15 mouse cellular contexts compared by ENCODE assay signal in the genomic region with DNA sequence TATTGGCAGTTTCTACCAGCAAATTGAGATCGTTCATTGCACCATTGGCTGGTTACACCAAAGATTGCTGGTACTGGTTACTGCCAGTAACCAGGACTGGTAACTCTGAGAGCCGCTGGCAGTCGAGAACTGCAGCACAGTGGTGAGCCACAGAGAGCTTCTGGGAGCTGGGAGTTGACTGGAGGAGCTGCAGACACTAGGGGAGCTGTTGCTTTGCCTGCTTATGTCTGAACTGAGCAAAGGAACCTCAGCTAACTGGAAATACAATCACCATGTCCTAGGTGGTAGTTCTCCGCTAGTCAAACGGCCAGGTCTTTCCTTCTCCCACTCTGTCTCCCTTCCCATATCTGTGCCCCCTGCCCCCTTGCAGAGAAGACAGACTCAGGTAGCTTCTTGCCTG. TPM values are rescaled to one million over a fixed set of nuclear protein-coding genes. Genes with fewer than 3 reads are reported as not detected.
DNase-seq lines count a peak whose midpoint lies in the region; ATAC-seq and TF ChIP-seq lines count a peak whose summit lies in the region.
"Had no signal": no experiment of that assay in that cellular context is flagged by ENCODE, and none has a peak within 500 bp of the region (broad histone marks: within the 10 kb centered on the region; RNA-seq: fewer than 3 reads in every experiment).

No protein-coding gene starts in this region.

- peak; percentile 24 for DNase-seq in hindbrain, postnatal 0 days (ENCODE audit: low spot score)
- no peak for DNase-seq in hindbrain, embryonic 11.5 days (ENCODE audit: low spot score)
- DNase-seq in lung, postnatal 0 days (ENCODE audit: low spot score), result no peak
- DNase-seq in lung, postnatal 25 days (ENCODE audit: low spot score), result no peak
- DNase-seq in MEL (ENCODE audit: low read depth, low spot score), result peak; percentile 14
- no peak for DNase-seq in gastrocnemius, postnatal 4 days (ENCODE audit: low spot score in 2 of 2)
- DNase-seq: adrenal gland, postnatal 25 days; cerebellum, adult 18-20 months; layer of hippocampus, postnatal 36 days had no signal

- no peaks in the 10 kb centered on the region for H3K36me3 ChIP-seq in hindbrain, postnatal 0 days (ENCODE audit: insufficient read depth, low read length)
- no peaks in the 10 kb centered on the region for H3K36me3 ChIP-seq in hindbrain, embryonic 11.5 days (ENCODE audit: control insufficient read depth, insufficient read depth, low read length)
- H3K36me3 ChIP-seq in lung, postnatal 0 days (ENCODE audit: insufficient read depth, low read length), result no peaks in the 10 kb centered on the region
- H3K36me3 ChIP-seq in MEL (ENCODE audit: control insufficient read depth in 1 of 2, insufficient read depth in 2 of 2, low read length in 2 of 2), result no peaks in the 10 kb centered on the region
- H3K36me3 ChIP-seq: limb, embryonic 15.5 days had no signal

- TF ChIP-seq CTCF in hindbrain, postnatal 0 days (IDR thresholded peaks at IDR 0.05; ENCODE audit: low read depth), result peak; percentile 65
- TF ChIP-seq CTCF in lung, postnatal 0 days (IDR thresholded peaks at IDR 0.05), result peak; percentile 59
- TF ChIP-seq CTCF in MEL (IDR thresholded peaks at IDR 0.05 in 2 of 3, conservative IDR thresholded peaks at IDR 0.05 in 1 of 3; ENCODE audit: control insufficient read depth in 1 of 3, insufficient read depth in 1 of 3, low read depth in 2 of 3, low read length in 3 of 3, poor library complexity in 1 of 3, severe bottlenecking in 1 of 3), result peak; percentile 19 to 35 (median 26); a peak in 2 of 6 replicates

- peak; percentile 0; the same call in 1 of the 2 replicates for TF ChIP-seq RAD21 in MEL (IDR thresholded peaks at IDR 0.05; ENCODE audit: low read depth, low read length)

- ATAC-seq in hindbrain, postnatal 0 days, result no peak
- ATAC-seq in hindbrain, embryonic 11.5 days (ENCODE audit: low FRiP score), result no peak
- no peak for ATAC-seq in lung, postnatal 0 days
- ATAC-seq in megakaryocyte progenitor cell, adult 5-6 weeks (replicated peaks; ENCODE audit: poor library complexity), result peak; percentile 29; the same call in 1 of the 2 replicates
- ATAC-seq: inflammation-experienced regulatory T-cells, adult 6 months had no signal

- no peaks in the 10 kb centered on the region for H3K4me1 ChIP-seq in hindbrain, postnatal 0 days (ENCODE audit: insufficient read depth, low read length)
- no peaks in the 10 kb centered on the region for H3K4me1 ChIP-seq in hindbrain, embryonic 11.5 days (replicated peaks; ENCODE audit: control insufficient read depth, insufficient read depth, low read length)
- H3K4me1 ChIP-seq in lung, postnatal 0 days (ENCODE audit: insufficient read depth, low read depth, low read length), result no peaks in the 10 kb centered on the region
- H3K4me1 ChIP-seq in MEL (ENCODE audit: control insufficient read depth in 1 of 2, insufficient read depth in 2 of 2, low read length in 2 of 2), result no peaks in the 10 kb centered on the region
- H3K4me1 ChIP-seq: limb, embryonic 15.5 days; megakaryocyte, embryonic 14.5 days had no signal

- no peak for TF ChIP-seq POLR2A in MEL (IDR thresholded peaks at IDR 0.05; ENCODE audit: control insufficient read depth in 1 of 2, insufficient read depth in 1 of 2, low read depth in 1 of 2, low read length in 2 of 2, poor library complexity in 1 of 2)

- no peaks in the 10 kb centered on the region for H3K27me3 ChIP-seq in hindbrain, postnatal 0 days (ENCODE audit: insufficient read depth, low read length)
- H3K27me3 ChIP-seq in hindbrain, embryonic 11.5 days (ENCODE audit: control insufficient read depth, insufficient read depth, low read length), result no peaks in the 10 kb centered on the region
- H3K27me3 ChIP-seq in lung, postnatal 0 days (replicated peaks; ENCODE audit: insufficient read depth, low read length), result no peaks in the 10 kb centered on the region
- peaks cover 26 to 31% of the 10 kb centered on the region in 2 experiments for H3K27me3 ChIP-seq in MEL (ENCODE audit: control insufficient read depth in 1 of 2, insufficient read depth in 2 of 2, low read length in 2 of 2)
- H3K27me3 ChIP-seq: limb, embryonic 15.5 days had no signal

- no peak overlapping the region for H3K4me3 ChIP-seq in hindbrain, postnatal 0 days (ENCODE audit: low read length)
- H3K4me3 ChIP-seq in hindbrain, embryonic 11.5 days (ENCODE audit: low read depth, low read length), result no peak overlapping the region
- H3K4me3 ChIP-seq in lung, postnatal 0 days (ENCODE audit: low read depth, low read length), result no peak overlapping the region
- no peak overlapping the region for H3K4me3 ChIP-seq in MEL (ENCODE audit: control insufficient read depth in 1 of 2, insufficient read depth in 1 of 2, low read depth in 2 of 2, low read length in 2 of 2)
- H3K4me3 ChIP-seq: limb, embryonic 15.5 days; megakaryocyte, embryonic 14.5 days had no signal

- H3K4me2 ChIP-seq in hindbrain, postnatal 0 days (ENCODE audit: low read depth, low read length), result no peak overlapping the region
- H3K4me2 ChIP-seq in hindbrain, embryonic 11.5 days (replicated peaks; ENCODE audit: low read depth, low read length), result no peak overlapping the region
- no peak overlapping the region for H3K4me2 ChIP-seq in lung, postnatal 0 days (replicated peaks; ENCODE audit: low read depth, low read length)
- H3K4me2 ChIP-seq: heart, embryonic 11.5 days; limb, embryonic 15.5 days had no signal

- no peaks in the 10 kb centered on the region for H3K9me3 ChIP-seq in hindbrain, postnatal 0 days (ENCODE audit: low read length)
- H3K9me3 ChIP-seq in hindbrain, embryonic 11.5 days (ENCODE audit: control insufficient read depth, low read length), result no peaks in the 10 kb centered on the region
- H3K9me3 ChIP-seq in lung, postnatal 0 days (ENCODE audit: low read length), result no peaks in the 10 kb centered on the region
- H3K9me3 ChIP-seq in MEL (replicated peaks; ENCODE audit: insufficient read depth, low read length), result no peaks in the 10 kb centered on the region
- H3K9me3 ChIP-seq: limb, embryonic 15.5 days; megakaryocyte, embryonic 14.5 days had no signal

- H3K9ac ChIP-seq in hindbrain, postnatal 0 days (replicated peaks; ENCODE audit: low read length), result no peak overlapping the region
- no peak overlapping the region for H3K9ac ChIP-seq in hindbrain, embryonic 11.5 days (ENCODE audit: low read depth, low read length)
- no peak overlapping the region for H3K9ac ChIP-seq in lung, postnatal 0 days (replicated peaks; ENCODE audit: low read depth)
- H3K9ac ChIP-seq in MEL (ENCODE audit: control insufficient read depth, low read depth, low read length, poor library complexity, severe bottlenecking), result no peak overlapping the region
- H3K9ac ChIP-seq: limb, embryonic 15.5 days had no signal

- no peak for TF ChIP-seq EP300 in lung, postnatal 0 days (IDR thresholded peaks at IDR 0.05)
- no peak for TF ChIP-seq EP300 in MEL (IDR thresholded peaks at IDR 0.05; ENCODE audit: low read depth in 1 of 2, low read length in 2 of 2)

- no peaks in the 10 kb centered on the region for H3K79me2 ChIP-seq in MEL (ENCODE audit: control insufficient read depth, insufficient read depth, low read length, poor library complexity)

- no peak overlapping the region for H3K27ac ChIP-seq in hindbrain, postnatal 0 days
- H3K27ac ChIP-seq in hindbrain, embryonic 11.5 days (ENCODE audit: low read depth, low read length), result no peak overlapping the region
- no peak overlapping the region for H3K27ac ChIP-seq in lung, postnatal 0 days (ENCODE audit: low read length)
- no peak overlapping the region for H3K27ac ChIP-seq in MEL (ENCODE audit: control insufficient read depth, low read depth, low read length)
- H3K27ac ChIP-seq: limb, embryonic 15.5 days had no signal

- WGBS in hindbrain, postnatal 0 days, result 62% methylated on average over 5 of the region's 5 CpGs
- 63% methylated on average over 5 of the region's 5 CpGs for WGBS in hindbrain, embryonic 11.5 days
- 72% methylated on average over 5 of the region's 5 CpGs for WGBS in lung, postnatal 0 days

TF ChIP-seq in MEL, 35 proteins besides CTCF, POLR2A, EP300 and RAD21 (continues in another document):
- no peak for TF ChIP-seq NELFE (IDR thresholded peaks at IDR 0.05; ENCODE audit: low read depth, low read length)
- no peak for TF ChIP-seq BHLHE40 (IDR thresholded peaks at IDR 0.05; ENCODE audit: borderline replicate concordance, low read depth, low read length)
- no peak for TF ChIP-seq UBTF (IDR thresholded peaks at IDR 0.05; ENCODE audit: borderline replicate concordance, insufficient read depth, low read depth, low read length)
- TF ChIP-seq MYC (IDR thresholded peaks at IDR 0.05; ENCODE audit: low read depth, low read length), result no peak
- TF ChIP-seq GATA1 (IDR thresholded peaks at IDR 0.05; ENCODE audit: low read depth, low read length), result no peak
- no peak for TF ChIP-seq NRF1 (IDR thresholded peaks at IDR 0.05; ENCODE audit: insufficient read depth, low read depth, low read length, poor library complexity, severe bottlenecking)
- no peak for TF ChIP-seq USF2 (IDR thresholded peaks at IDR 0.05; ENCODE audit: borderline replicate concordance in 1 of 2, insufficient read depth in 1 of 2, low read depth in 1 of 2, low read length in 2 of 2)

RNA-seq across cellular contexts. Expression of gene Otof, which starts 19.5 kb away (rescaled TPM):
- total RNA-seq in hindbrain, postnatal 0 days (2014; rRNA removed), result 12.2 and 13.0 TPM in 2 replicates
- polyA plus RNA-seq in hindbrain, postnatal 0 days (2015; fragmentation: Nextera tagmentation; extraction: Ambion mirVana), result 5.5 and 7.1 TPM in 2 replicates
- polyA plus RNA-seq in hindbrain, embryonic 11.5 days (2014; fragmentation: Nextera tagmentation; extraction: Ambion mirVana), result 0.12 and 0.17 TPM in 2 replicates
- polyA plus RNA-seq in lung, postnatal 0 days (2015; fragmentation: Nextera tagmentation; extraction: Ambion mirVana), result 0.10 and 0.12 TPM in 2 replicates
- not detected in 2 replicates for total RNA-seq in MEL (2012; rRNA removed)
- polyA plus RNA-seq in MEL (2012; ENCODE audit: insufficient read depth in 1 of 2, insufficient read length in 2 of 2, low read depth in 1 of 2, low replicate concordance in 2 of 2, missing spikeins in 1 of 2), result under 1 TPM in 1 of 2 experiments, not detected in 1; 0.01 TPM
- not detected in 2 replicates for total RNA-seq in megakaryocyte progenitor cell, adult 5-6 weeks (2015)
- total RNA-seq in megakaryocyte progenitor cell, adult 5-6 weeks (2017), result 0.08 TPM in 1 of 2 replicates, not detected in the other
- total RNA-seq in gastrocnemius, postnatal 4 days (2021), result 1 to 10 TPM; 1.2 to 1.7 TPM
- polyA plus RNA-seq: inflammation-experienced regulatory T-cells, adult 6 months had no signal

RNA-seq across cellular contexts. Expression of gene 1700001C02Rik, which starts 23.7 kb away (rescaled TPM):
- total RNA-seq in hindbrain, postnatal 0 days (2014; rRNA removed), result 0.72 TPM in 1 of 2 replicates, not detected in the other
- polyA plus RNA-seq in hindbrain, postnatal 0 days (2015; fragmentation: Nextera tagmentation; extraction: Ambion mirVana), result 3.4 and 4.0 TPM in 2 replicates
- 0.28 and 1.1 TPM in 2 replicates for polyA plus RNA-seq in hindbrain, embryonic 11.5 days (2014; fragmentation: Nextera tagmentation; extraction: Ambion mirVana)
- 21.7 and 23.9 TPM in 2 replicates for polyA plus RNA-seq in lung, postnatal 0 days (2015; fragmentation: Nextera tagmentation; extraction: Ambion mirVana)
- not detected in 2 replicates for total RNA-seq in MEL (2012; rRNA removed)
- not detected for polyA plus RNA-seq in MEL (2012; ENCODE audit: insufficient read depth in 1 of 2, insufficient read length in 2 of 2, low read depth in 1 of 2, low replicate concordance in 2 of 2, missing spikeins in 1 of 2)
- not detected in 2 replicates for total RNA-seq in megakaryocyte progenitor cell, adult 5-6 weeks (2015)
- not detected in 2 replicates for total RNA-seq in megakaryocyte progenitor cell, adult 5-6 weeks (2017)
- total RNA-seq in gastrocnemius, postnatal 4 days (2021), result not detected
- total RNA-seq: adrenal gland, postnatal 25 days; layer of hippocampus, postnatal 36 days had no signal
- polyA plus RNA-seq: heart, embryonic 11.5 days; inflammation-experienced regulatory T-cells, adult 6 months; limb, embryonic 15.5 days; stomach, embryonic 14.5 days had no signal

Comparison
In these comparisons a context has a peak if more than half of its experiments do, and no peak if none do; other contexts are left out.
1. DNase-seq: peak in hindbrain, postnatal 0 days (single experiment) and MEL (single experiment); none in hindbrain, embryonic 11.5 days (single experiment), lung, postnatal 0 days (single experiment), lung, postnatal 25 days (single experiment) and gastrocnemius, postnatal 4 days (0 of 2).
2. Peak in every context shown above with its lines, with median percentiles within 50 percentile points of each other: CTCF ChIP-seq.